Mouse (Mus musculus) liver, embryonic 14.5 days (tissue): Measurements from ENCODE around the gene Slc16a9.

ENCODE experiments used
- CTCF ChIP-seq: IDR thresholded peaks from 2 replicates; pipeline ENCODE4 v1.5.1; 2016; ENCODE audit warnings: antibody characterized with exemption, low read depth, control low read depth
- EP300 ChIP-seq: IDR thresholded peaks from 2 replicates; pipeline ENCODE4 v1.6.1; 2016; ENCODE audit warnings: antibody characterized with exemption, low read depth

GRCm38 (mm10) chr10:70264337-70265036 is 19.6 kb downstream of the Slc16a9 start:
- TF ChIP-seq CTCF: no peak
- TF ChIP-seq EP300: no peak
